Mouse (Mus musculus) midbrain, embryonic 16.5 days (tissue): Measurements from ENCODE around the gene Zcchc24. TPM values are rescaled to one million over a fixed set of nuclear protein-coding genes. Genes with fewer than 3 reads are reported as not detected.

Experiments used
- ATAC-seq: fragments of 200-750 bp; cut with Nextera tagmentation; 2 replicates; pipeline ENCODE4 v1.8.0; 2017; ENCODE audit warnings: moderate TSS enrichment
- H3K27ac ChIP-seq: fragments of 300-500 bp; sonication (generic); 2 replicates; pipeline ENCODE4 v1.5.1; 2014; ENCODE audit warnings: mild to moderate bottlenecking, low read length, mixed read lengths
- H3K27me3 ChIP-seq: fragments of 300-500 bp; sonication (generic); 2 replicates; pipeline ENCODE4 v1.6.1; 2014; ENCODE audit warnings: low read depth, low read length, mixed read lengths; ENCODE audit not compliant: control insufficient read depth, insufficient read depth
- H3K36me3 ChIP-seq: fragments of 300-500 bp; sonication (generic); 2 replicates; pipeline ENCODE4 v1.6.1; 2014; ENCODE audit warnings: mild to moderate bottlenecking, low read length, moderate library complexity, mixed read lengths; ENCODE audit not compliant: control insufficient read depth, insufficient read depth
- H3K4me1 ChIP-seq: fragments of 300-500 bp; sonication (generic); 2 replicates; pipeline ENCODE4 v1.6.1; 2014; ENCODE audit warnings: mild to moderate bottlenecking, low read length, mixed read lengths; ENCODE audit not compliant: control insufficient read depth, insufficient read depth
- H3K4me2 ChIP-seq: fragments of 300-500 bp; sonication (generic); 2 replicates; pipeline ENCODE4 v1.6.1; 2014; ENCODE audit warnings: mild to moderate bottlenecking, low read length, mixed read lengths
- H3K4me3 ChIP-seq: fragments of 300-500 bp; sonication (generic); 2 replicates; pipeline ENCODE4 v1.5.1; 2014; ENCODE audit warnings: low read depth, mild to moderate bottlenecking, low read length, moderate library complexity, mixed read lengths
- H3K9ac ChIP-seq: fragments of 300-500 bp; sonication (generic); 2 replicates; pipeline ENCODE4 v1.6.1; 2014; ENCODE audit warnings: low read depth, low read length, mixed read lengths
- H3K9me3 ChIP-seq: fragments of 300-500 bp; sonication (generic); replicated peaks from 2 replicates; pipeline ENCODE4 v1.6.1; 2014; ENCODE audit warnings: mild to moderate bottlenecking, low read length, mixed read lengths; ENCODE audit not compliant: control insufficient read depth, poor library complexity, severe bottlenecking
- WGBS: fragments of 180-500 bp; shearing (Covaris S2); extraction: QIAGEN DNeasy Blood & Tissue Kit; methylation state at CpG from one replicate; pipeline ENCODE4 v1.1.7; 2014; 5-methylcytosine and 5-hydroxymethylcytosine counted together
- polyA plus RNA-seq: library from polyadenylated mRNA; unstranded; fragments of >200 nt; fragmentation: Nextera tagmentation; extraction: Ambion mirVana; gene quantifications from 2 replicates; pipeline ENCODE4 v1.2.1, GENCODE M21; 2015

The Zcchc24 gene
- polyA plus RNA-seq, 1 experiment from 2014 or later = 12.2 TPM

- H3K36me3 ChIP-seq = no peaks in the 10 kb centered on the region
- no peak for ATAC-seq
- WGBS = 87% methylated on average over 9 of the region's 10 CpGs
Observed at GRCm38 (mm10) chr14:25686983-25687901, 81.6 kb downstream of the Zcchc24 start.

GRCm38 (mm10) chr14:25686216-25686945 is 82.5 kb downstream of the Zcchc24 start:
- Histone ChIP-seq H3K9me3 (no peaks in the 10 kb centered on the region), H3K9ac (no peak overlapping the region), H3K27me3 (no peaks in the 10 kb centered on the region), H3K4me2 (no peak overlapping the region), H3K36me3 (no peaks in the 10 kb centered on the region), H3K4me1 (no peaks in the 10 kb centered on the region), H3K27ac (no peak overlapping the region), H3K4me3 (no peak overlapping the region)
- no peak for ATAC-seq
- WGBS = 77% methylated on average over 7 of the region's 7 CpGs

More at GRCm38 (mm10) chr14:25686983-25687901, 81.6 kb downstream of the Zcchc24 start:
- Histone ChIP-seq H3K4me1 (no peaks in the 10 kb centered on the region), H3K9me3 (no peaks in the 10 kb centered on the region), H3K4me2 (no peak overlapping the region), H3K4me3 (no peak overlapping the region), H3K27me3 (no peaks in the 10 kb centered on the region), H3K27ac (no peak overlapping the region), H3K9ac (no peak overlapping the region)

- H3K27me3 ChIP-seq = no peaks in the 10 kb centered on the region
- H3K36me3 ChIP-seq = no peaks in the 10 kb centered on the region
- no peak overlapping the region for H3K27ac ChIP-seq
- H3K4me1 ChIP-seq = no peaks in the 10 kb centered on the region
- no peaks in the 10 kb centered on the region for H3K9me3 ChIP-seq
- no peak overlapping the region for H3K4me2 ChIP-seq
- WGBS = 79% methylated on average over 6 of the region's 6 CpGs
- no peak overlapping the region for H3K4me3 ChIP-seq
- ATAC-seq = no peak
- no peak overlapping the region for H3K9ac ChIP-seq
Observed at GRCm38 (mm10) chr14:25682020-25682419, 86.8 kb downstream of the Zcchc24 start.

GRCm38 (mm10) chr14:25679625-25680024 is 89.2 kb downstream of the Zcchc24 start:
- Histone ChIP-seq H3K9me3 (no peaks in the 10 kb centered on the region), H3K9ac (no peak overlapping the region), H3K4me3 (no peak overlapping the region), H3K27ac (no peak overlapping the region), H3K4me2 (no peak overlapping the region), H3K27me3 (no peaks in the 10 kb centered on the region), H3K4me1 (no peaks in the 10 kb centered on the region), H3K36me3 (no peaks in the 10 kb centered on the region)
- no peak for ATAC-seq
- 82% methylated on average over 7 of the region's 7 CpGs for WGBS

GRCm38 (mm10) chr14:25667587-25667986 is 101.3 kb downstream of the Zcchc24 start:
- Histone ChIP-seq H3K36me3 (peaks cover 13% of the 10 kb centered on the region), H3K27me3 (no peaks in the 10 kb centered on the region), H3K4me3 (no peak overlapping the region), H3K27ac (peak overlapping the region; percentile 38; the same call in 1 of the 2 replicates), H3K4me1 (no peaks in the 10 kb centered on the region), H3K9me3 (no peaks in the 10 kb centered on the region), H3K4me2 (no peak overlapping the region), H3K9ac (no peak overlapping the region)
- 84% methylated on average over 3 of the region's 3 CpGs for WGBS
- ATAC-seq = no peak

GRCm38 (mm10) chr14:25666668-25667376 is 102.0 kb downstream of the Zcchc24 start:
- Histone ChIP-seq H3K27me3 (no peaks in the 10 kb centered on the region), H3K27ac (no peak overlapping the region), H3K4me1 (no peaks in the 10 kb centered on the region), H3K36me3 (peaks cover 19% of the 10 kb centered on the region), H3K4me3 (no peak overlapping the region), H3K9ac (no peak overlapping the region), H3K9me3 (no peaks in the 10 kb centered on the region), H3K4me2 (no peak overlapping the region)
- WGBS = 90% methylated on average over 2 of the region's 2 CpGs
- ATAC-seq = no peak; the same call in 1 of the 2 replicates

- H3K36me3 ChIP-seq = peaks cover 32% of the 10 kb centered on the region
- H3K27me3 ChIP-seq = no peaks in the 10 kb centered on the region
- no peak for ATAC-seq
- H3K4me2 ChIP-seq = no peak overlapping the region
- WGBS = 71% methylated on average over 19 of the region's 19 CpGs
- H3K27ac ChIP-seq = 0 out of 2 replicates have a peak overlapping the region, but pooled peaks have one; percentile 7
- H3K4me1 ChIP-seq = no peaks in the 10 kb centered on the region
- H3K4me3 ChIP-seq = no peak overlapping the region
- no peaks in the 10 kb centered on the region for H3K9me3 ChIP-seq
- H3K9ac ChIP-seq = no peak overlapping the region
Observed at GRCm38 (mm10) chr14:25665314-25665970, 103.4 kb downstream of the Zcchc24 start.

GRCm38 (mm10) chr14:25664310-25664695 is 104.5 kb downstream of the Zcchc24 start:
- no peak overlapping the region for H3K9ac ChIP-seq
- no peak for ATAC-seq
- 64% methylated on average over 7 of the region's 7 CpGs for WGBS
- H3K4me1 ChIP-seq = no peaks in the 10 kb centered on the region
- H3K9me3 ChIP-seq = no peaks in the 10 kb centered on the region
- no peak overlapping the region for H3K4me2 ChIP-seq
- H3K36me3 ChIP-seq = peaks cover 37% of the 10 kb centered on the region
- no peaks in the 10 kb centered on the region for H3K27me3 ChIP-seq
- peak overlapping the region; percentile 47; the same call in 1 of the 2 replicates for H3K27ac ChIP-seq
- no peak overlapping the region for H3K4me3 ChIP-seq
